Mouse (Mus musculus): ENCODE measurements around the gene Gad1.
"Not testable (repeated sequence)": the region's sequence is repeated elsewhere in the genome, so short reads cannot be mapped to it uniquely, and the experiment has no call there.

Gad1 gene

GRCm38 (mm10) chr2:70552772-70553171, at the start of gene Gad1:
Gad1 (plus strand) TSS chr2:70553072.
- in situ Hi-C loops (cut with MboI) = no loop called here

GRCm38 (mm10) chr2:70503436-70503835, 49.4 kb upstream of the Gad1 start:
- in situ Hi-C loops (cut with MboI) = no loop called here

GRCm38 (mm10) chr2:70505229-70505628, 47.6 kb upstream of the Gad1 start:
- in situ Hi-C loops (cut with MboI) = no loop called here

GRCm38 (mm10) chr2:70505896-70506295, 47.0 kb upstream of the Gad1 start:
- in situ Hi-C loops (cut with MboI) = no loop called here

- in situ Hi-C loops (cut with MboI) = no loop called here
Measured at GRCm38 (mm10) chr2:70506372-70506771, 46.5 kb upstream of the Gad1 start.

GRCm38 (mm10) chr2:70508496-70508895, 44.4 kb upstream of the Gad1 start, which contains the start of gene Erich2:
Erich2 (plus strand) TSS chr2:70508819.
- in situ Hi-C loops (cut with MboI) = no loop called here

GRCm38 (mm10) chr2:70509021-70509632, 43.7 kb upstream of the Gad1 start:
- in situ Hi-C loops (cut with MboI) = no loop called here

GRCm38 (mm10) chr2:70538283-70538682, 14.6 kb upstream of the Gad1 start:
- in situ Hi-C loops (cut with MboI) = not testable (repeated sequence)

GRCm38 (mm10) chr2:70550671-70551070, 2.2 kb upstream of the Gad1 start:
- in situ Hi-C loops (cut with MboI) = no loop called here

- in situ Hi-C loops (cut with MboI) = no loop called here
Measured at GRCm38 (mm10) chr2:70551446-70551845, 1.4 kb upstream of the Gad1 start.

GRCm38 (mm10) chr2:70552067-70552598, 739 bp upstream of the Gad1 start:
- in situ Hi-C loops (cut with MboI) = no loop called here

- in situ Hi-C loops (cut with MboI) = no loop called here
Measured at GRCm38 (mm10) chr2:70553826-70554225, 954 bp downstream of the Gad1 start.

- in situ Hi-C loops (cut with MboI) = no loop called here
Measured at GRCm38 (mm10) chr2:70558112-70558842, 5.4 kb downstream of the Gad1 start.

GRCm38 (mm10) chr2:70558843-70559451, 6.1 kb downstream of the Gad1 start:
- in situ Hi-C loops (cut with MboI) = no loop called here

- in situ Hi-C loops (cut with MboI) = no loop called here
Measured at GRCm38 (mm10) chr2:70559520-70559919, 6.6 kb downstream of the Gad1 start.

GRCm38 (mm10) chr2:70561077-70561795, 8.4 kb downstream of the Gad1 start:
- in situ Hi-C loops (cut with MboI) = loop anchor here (5.0 to 10.0 kb wide), 2 partner anchors 56 to 336 kb away; no protein-coding TSS in a partner anchor

GRCm38 (mm10) chr2:70562011-70562491, 9.2 kb downstream of the Gad1 start:
- in situ Hi-C loops (cut with MboI) = loop anchor here (5.0 to 10.0 kb wide), 2 partner anchors 55 to 337 kb away; no protein-coding TSS in a partner anchor

- in situ Hi-C loops (cut with MboI) = loop anchor here (5.0 to 10.0 kb wide), 2 partner anchors 55 to 338 kb away; no protein-coding TSS in a partner anchor
Measured at GRCm38 (mm10) chr2:70562611-70562980, 9.7 kb downstream of the Gad1 start.

- in situ Hi-C loops (cut with MboI) = loop anchor here (5.0 to 10.0 kb wide), 2 partner anchors 54 to 338 kb away; no protein-coding TSS in a partner anchor
Measured at GRCm38 (mm10) chr2:70562981-70563671, 10.3 kb downstream of the Gad1 start.

GRCm38 (mm10) chr2:70563721-70564645, 11.1 kb downstream of the Gad1 start:
- in situ Hi-C loops (cut with MboI) = loop anchor here (5.0 to 10.0 kb wide), 2 partner anchors 53 to 339 kb away; no protein-coding TSS in a partner anchor

Measured in mature B cell (primary cell).